Mouse (Mus musculus): ENCODE measurements around the gene Skp2.

The Skp2 gene

DNA sequence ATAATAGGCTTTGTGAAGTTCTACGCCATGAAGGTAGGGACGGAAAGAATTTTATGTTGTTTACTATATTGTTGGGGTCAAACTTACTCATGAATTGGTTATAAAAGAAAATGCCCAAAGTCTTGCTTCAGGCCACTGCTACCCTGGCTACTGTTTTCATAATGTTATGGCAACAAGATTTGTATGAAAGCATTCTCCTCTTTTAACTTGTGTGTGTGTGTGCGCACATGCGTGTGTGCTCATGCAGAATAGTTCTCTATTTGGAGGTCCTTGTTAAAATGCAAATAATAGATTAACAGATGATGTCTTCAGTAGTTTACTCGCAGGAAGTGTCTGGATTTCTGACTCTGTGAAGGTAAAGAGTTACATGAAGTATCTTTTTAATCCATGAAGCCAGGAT is 81.5 kb downstream of the Skp2 start:
- no peak for DNase-seq

GRCm38 (mm10) chr15:9073067-9073608 is 82.1 kb downstream of the Skp2 start:
- no peak for DNase-seq

DNA sequence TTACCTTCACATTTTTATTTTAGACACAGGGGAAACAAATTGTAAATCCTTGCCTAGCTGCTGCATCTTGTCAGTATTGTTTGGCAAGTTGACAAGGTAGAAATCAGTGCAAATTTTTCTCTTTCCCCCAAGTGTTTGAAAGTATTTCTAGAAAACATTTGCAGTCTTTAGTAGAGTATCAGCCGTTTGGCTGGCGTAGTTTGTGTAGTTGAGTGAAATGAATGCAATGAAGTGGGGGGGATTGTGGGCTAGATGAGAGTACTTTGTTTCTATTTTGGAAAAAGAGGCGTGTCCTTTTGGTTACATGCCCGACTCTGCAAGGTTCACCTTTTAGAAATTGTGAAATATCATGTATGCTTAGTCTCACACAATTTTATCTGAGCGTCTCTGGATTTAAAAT is 82.6 kb downstream of the Skp2 start:
- no peak for DNase-seq

DNA sequence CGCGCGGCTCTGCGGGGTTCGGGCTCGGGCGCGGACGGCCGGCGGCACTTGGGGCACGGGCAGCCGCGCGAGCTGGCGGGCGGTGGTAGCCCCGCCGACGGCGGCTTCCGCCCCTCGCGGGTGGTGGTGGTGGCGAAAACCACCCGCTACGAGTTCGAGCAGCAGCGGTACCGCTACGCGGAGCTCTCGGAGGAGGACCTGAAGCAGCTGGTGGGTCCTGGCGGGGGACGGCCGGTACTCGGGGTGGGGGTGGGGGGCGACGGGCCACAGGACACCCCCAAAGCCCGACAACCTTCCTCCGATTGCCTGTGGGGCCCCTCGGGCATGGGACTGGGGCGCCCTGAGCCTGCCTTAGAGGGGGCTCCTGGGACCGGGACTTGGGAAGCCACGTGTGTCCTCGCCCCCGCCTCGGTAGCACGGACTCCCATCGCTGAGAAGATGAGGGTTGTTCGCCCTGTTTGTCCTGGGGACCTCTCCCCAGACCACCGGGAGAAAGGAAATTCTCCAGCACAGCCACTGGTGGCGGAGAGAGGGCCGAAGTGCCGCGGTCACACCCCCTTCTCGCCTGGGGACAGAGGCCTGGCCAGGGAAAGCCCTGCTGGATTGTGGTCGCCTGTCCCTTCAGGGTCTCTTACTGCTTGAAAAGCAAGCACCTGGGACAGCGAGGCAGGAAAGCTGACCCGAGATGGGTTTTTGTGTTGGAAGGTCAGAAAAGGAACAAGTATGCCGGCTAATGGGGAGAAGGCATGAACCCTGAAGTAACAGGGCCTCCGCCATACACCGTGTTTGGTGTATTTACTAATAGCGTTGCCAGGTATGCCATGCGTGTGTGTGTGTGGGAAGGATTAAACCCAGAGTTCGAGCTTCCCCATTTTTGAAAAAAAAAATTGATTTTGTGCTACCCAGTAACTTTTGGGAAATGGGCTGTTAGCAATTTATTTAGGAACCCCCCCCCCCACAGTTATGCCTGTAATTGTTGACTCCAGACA is 83.4 kb downstream of the Skp2 start:
- DNase-seq = peak; percentile 68

GRCm38 (mm10) chr15:9070912-9071555 is 84.2 kb downstream of the Skp2 start, which contains the start of gene Nadk2:
TSS of gene Nadk2 (plus strand) at chr15:9071260.
- DNase-seq = peak; percentile 96

- no peak for DNase-seq
Measured at GRCm38 (mm10) chr15:9070353-9070752, 84.9 kb downstream of the Skp2 start.

- DNase-seq = no peak
Measured at GRCm38 (mm10) chr15:9068881-9069280, 86.3 kb downstream of the Skp2 start.

Data from thymus, postnatal 14 days (tissue).